Mouse (Mus musculus): ENCODE results near the gene Grip1. TPM values are rescaled to one million over a fixed set of nuclear protein-coding genes. Genes with fewer than 3 reads are reported as not detected.

Grip1 gene
- polyA plus RNA-seq, 1 experiment from 2014 or later = 4.9 TPM

DNA sequence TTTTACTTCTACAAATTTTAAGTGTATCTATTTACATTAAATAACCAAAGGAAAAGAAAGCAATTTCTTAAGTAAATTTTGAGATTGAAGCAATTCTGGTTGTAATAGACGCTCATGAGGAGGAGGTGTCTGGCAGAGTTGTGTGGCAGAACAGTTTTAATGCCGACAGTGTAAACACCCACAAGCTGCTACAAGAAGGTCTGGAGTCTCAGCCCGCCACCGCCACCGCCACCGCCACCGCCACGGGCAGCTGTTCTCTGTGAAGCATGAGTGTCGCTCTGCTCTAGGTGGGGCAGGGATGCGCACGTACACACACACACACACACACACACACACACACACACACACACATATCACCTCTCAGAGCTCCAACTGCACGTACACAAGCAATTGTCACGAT lies 558.7 kb downstream of the Grip1 start:
- H3K4me1 ChIP-seq (ENCODE audit: control insufficient read depth, insufficient read depth, low read length) = no peaks in the 10 kb centered on the region
- no peak overlapping the region for H3K9ac ChIP-seq (ENCODE audit: low read depth, low read length)
- H3K9me3 ChIP-seq (replicated peaks; ENCODE audit: control insufficient read depth, low read length) = no peaks in the 10 kb centered on the region
- no peaks in the 10 kb centered on the region for H3K27me3 ChIP-seq (ENCODE audit: control insufficient read depth, insufficient read depth, low read length)
- no peak overlapping the region for H3K4me3 ChIP-seq (ENCODE audit: low read depth, low read length)
- no peak overlapping the region for H3K4me2 ChIP-seq
- WGBS (ENCODE audit: insufficient replicate concordance) = 90% methylated on average over 13 of the region's 13 CpGs
- ATAC-seq (replicated peaks; ENCODE audit: insufficient number of reproducible peaks, low FRiP score, low TSS enrichment) = no peak
- no peaks in the 10 kb centered on the region for H3K36me3 ChIP-seq (ENCODE audit: control insufficient read depth, insufficient read depth, low read length)
- H3K27ac ChIP-seq (ENCODE audit: low read depth, low read length) = no peak overlapping the region

DNA sequence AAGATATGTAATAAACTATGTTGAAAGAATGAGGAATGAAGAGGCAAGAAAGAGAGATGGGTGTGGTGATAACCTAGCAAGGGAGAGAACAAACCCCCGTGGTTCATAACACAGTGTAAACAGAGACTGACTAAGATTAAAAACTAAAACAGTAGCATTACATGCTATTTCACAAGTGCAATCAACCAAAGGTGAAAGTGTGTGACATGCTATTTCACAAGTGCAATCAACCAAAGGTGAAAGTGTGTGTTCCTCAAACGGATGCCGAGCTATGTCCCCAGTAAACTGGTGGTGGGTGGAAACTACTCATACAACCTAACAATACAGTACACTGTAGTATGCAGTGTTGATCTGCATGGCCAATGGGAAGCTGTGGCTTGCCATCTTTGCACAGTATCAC lies 561.5 kb downstream of the Grip1 start:
- Histone ChIP-seq H3K4me3 (ENCODE audit: low read depth, low read length) (no peak overlapping the region), H3K27me3 (ENCODE audit: control insufficient read depth, insufficient read depth, low read length) (no peaks in the 10 kb centered on the region), H3K27ac (ENCODE audit: low read depth, low read length) (no peak overlapping the region), H3K9ac (ENCODE audit: low read depth, low read length) (no peak overlapping the region), H3K36me3 (ENCODE audit: control insufficient read depth, insufficient read depth, low read length) (no peaks in the 10 kb centered on the region), H3K4me2 (no peak overlapping the region), H3K4me1 (ENCODE audit: control insufficient read depth, insufficient read depth, low read length) (no peaks in the 10 kb centered on the region), H3K9me3 (replicated peaks; ENCODE audit: control insufficient read depth, low read length) (no peaks in the 10 kb centered on the region)
- no peak for ATAC-seq (replicated peaks; ENCODE audit: insufficient number of reproducible peaks, low FRiP score, low TSS enrichment)
- 66% methylated on average over 3 of the region's 3 CpGs for WGBS (ENCODE audit: insufficient replicate concordance)

DNA sequence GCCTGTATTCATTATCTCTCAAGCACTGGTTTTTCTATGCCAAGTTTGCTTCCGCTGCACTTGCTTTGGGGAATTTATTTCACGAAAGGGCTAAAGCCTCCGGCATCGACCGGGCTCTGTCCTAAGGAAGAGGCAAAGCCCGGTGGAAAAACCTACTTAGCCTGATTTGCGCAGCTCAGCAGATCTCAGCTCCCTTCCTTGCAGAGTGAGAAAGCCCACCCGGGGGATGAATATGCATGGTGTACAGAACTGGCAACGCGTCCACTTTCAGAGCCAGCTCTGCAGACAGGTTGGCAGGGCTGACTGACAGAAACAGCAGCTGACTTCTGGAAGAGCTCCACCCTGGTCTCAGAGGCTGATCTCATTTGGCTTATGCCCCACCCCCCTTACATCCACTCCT lies 572.8 kb downstream of the Grip1 start:
- Histone ChIP-seq H3K9me3 (replicated peaks; ENCODE audit: control insufficient read depth, low read length) (no peaks in the 10 kb centered on the region), H3K9ac (ENCODE audit: low read depth, low read length) (no peak overlapping the region), H3K4me1 (ENCODE audit: control insufficient read depth, insufficient read depth, low read length) (no peaks in the 10 kb centered on the region), H3K27me3 (ENCODE audit: control insufficient read depth, insufficient read depth, low read length) (no peaks in the 10 kb centered on the region), H3K27ac (ENCODE audit: low read depth, low read length) (no peak overlapping the region), H3K4me3 (ENCODE audit: low read depth, low read length) (no peak overlapping the region), H3K4me2 (no peak overlapping the region), H3K36me3 (ENCODE audit: control insufficient read depth, insufficient read depth, low read length) (no peaks in the 10 kb centered on the region)
- no peak for ATAC-seq (replicated peaks; ENCODE audit: insufficient number of reproducible peaks, low FRiP score, low TSS enrichment)
- 81% methylated on average over 10 of the region's 10 CpGs for WGBS (ENCODE audit: insufficient replicate concordance)

DNA sequence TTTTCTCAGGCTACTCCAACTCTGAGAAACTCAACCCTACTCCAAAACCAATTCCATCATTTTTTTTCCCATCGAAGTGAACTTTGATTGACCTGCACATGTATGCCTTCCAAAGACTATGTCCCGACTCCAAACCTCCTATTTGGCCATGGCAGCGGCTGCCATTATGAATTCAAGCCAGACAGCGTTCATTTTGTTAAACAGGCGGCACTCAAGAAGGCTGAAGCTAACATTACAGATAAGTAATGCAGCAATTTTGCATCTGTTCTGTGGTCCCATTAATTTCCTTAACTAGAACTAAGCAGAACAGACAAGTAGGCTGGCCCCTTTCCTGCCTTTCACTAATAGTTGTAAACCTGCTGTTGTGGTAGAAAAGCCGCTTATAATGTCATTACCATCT lies 577.3 kb downstream of the Grip1 start:
- Histone ChIP-seq H3K9ac (ENCODE audit: low read depth, low read length) (no peak overlapping the region), H3K4me3 (ENCODE audit: low read depth, low read length) (no peak overlapping the region), H3K36me3 (ENCODE audit: control insufficient read depth, insufficient read depth, low read length) (no peaks in the 10 kb centered on the region), H3K27me3 (ENCODE audit: control insufficient read depth, insufficient read depth, low read length) (no peaks in the 10 kb centered on the region), H3K4me1 (ENCODE audit: control insufficient read depth, insufficient read depth, low read length) (no peaks in the 10 kb centered on the region), H3K27ac (ENCODE audit: low read depth, low read length) (no peak overlapping the region), H3K4me2 (no peak overlapping the region), H3K9me3 (replicated peaks; ENCODE audit: control insufficient read depth, low read length) (no peaks in the 10 kb centered on the region)
- WGBS (ENCODE audit: insufficient replicate concordance) = 89% methylated on average over 6 of the region's 6 CpGs
- ATAC-seq (replicated peaks; ENCODE audit: insufficient number of reproducible peaks, low FRiP score, low TSS enrichment) = no peak

DNA sequence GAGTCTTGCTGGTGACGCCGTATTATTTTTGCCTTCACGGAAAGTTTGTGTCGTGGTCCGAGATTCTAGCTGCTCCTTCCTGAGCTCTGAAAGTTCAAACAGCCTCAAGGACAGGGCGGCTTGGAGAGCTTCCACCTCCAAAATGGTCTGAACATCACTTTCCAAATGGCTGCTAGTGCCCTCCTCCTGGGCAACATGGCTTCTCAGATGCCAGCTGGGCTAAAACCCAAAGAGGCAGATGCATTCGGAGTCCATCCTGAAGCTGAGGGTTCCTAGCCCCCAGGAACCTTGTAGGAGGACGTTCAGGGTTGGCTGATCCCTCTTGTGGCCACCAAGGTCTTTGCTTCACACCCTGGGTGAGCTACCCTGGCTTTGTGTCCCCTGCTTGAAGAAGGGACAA lies 577.7 kb downstream of the Grip1 start:
- ATAC-seq (replicated peaks; ENCODE audit: insufficient number of reproducible peaks, low FRiP score, low TSS enrichment) = no peak
- Histone ChIP-seq H3K36me3 (ENCODE audit: control insufficient read depth, insufficient read depth, low read length) (no peaks in the 10 kb centered on the region), H3K27me3 (ENCODE audit: control insufficient read depth, insufficient read depth, low read length) (no peaks in the 10 kb centered on the region), H3K9me3 (replicated peaks; ENCODE audit: control insufficient read depth, low read length) (no peaks in the 10 kb centered on the region), H3K4me3 (ENCODE audit: low read depth, low read length) (no peak overlapping the region), H3K4me1 (ENCODE audit: control insufficient read depth, insufficient read depth, low read length) (no peaks in the 10 kb centered on the region), H3K4me2 (no peak overlapping the region), H3K9ac (ENCODE audit: low read depth, low read length) (no peak overlapping the region), H3K27ac (ENCODE audit: low read depth, low read length) (no peak overlapping the region)
- WGBS (ENCODE audit: insufficient replicate concordance) = 80% methylated on average over 8 of the region's 8 CpGs

DNA sequence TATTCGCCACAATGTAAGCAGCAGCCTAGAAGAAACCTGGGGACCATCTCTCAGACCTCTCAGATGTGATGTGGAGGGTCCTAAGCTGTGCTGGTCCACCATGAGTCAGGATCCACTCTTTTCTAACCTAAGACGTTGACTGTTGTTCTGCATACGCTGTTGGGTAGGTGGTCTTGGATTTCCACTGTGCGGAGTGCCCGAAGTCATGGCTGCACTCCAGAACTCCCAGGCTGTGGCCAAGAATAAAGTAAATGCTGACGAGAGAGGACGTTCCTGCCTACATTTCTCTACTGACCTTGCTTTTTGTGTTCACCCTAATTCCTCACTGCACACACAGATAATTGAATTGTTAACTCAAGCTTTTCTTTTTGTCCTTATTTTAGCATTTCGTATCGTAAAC lies 580.2 kb downstream of the Grip1 start:
- no peak overlapping the region for H3K9ac ChIP-seq (ENCODE audit: low read depth, low read length)
- ATAC-seq (replicated peaks; ENCODE audit: insufficient number of reproducible peaks, low FRiP score, low TSS enrichment) = no peak
- no peaks in the 10 kb centered on the region for H3K36me3 ChIP-seq (ENCODE audit: control insufficient read depth, insufficient read depth, low read length)
- 84% methylated on average over 9 of the region's 9 CpGs for WGBS (ENCODE audit: insufficient replicate concordance)
- H3K9me3 ChIP-seq (replicated peaks; ENCODE audit: control insufficient read depth, low read length) = no peaks in the 10 kb centered on the region
- H3K4me1 ChIP-seq (ENCODE audit: control insufficient read depth, insufficient read depth, low read length) = no peaks in the 10 kb centered on the region
- no peak overlapping the region for H3K27ac ChIP-seq (ENCODE audit: low read depth, low read length)
- no peak overlapping the region for H3K4me3 ChIP-seq (ENCODE audit: low read depth, low read length)
- no peak overlapping the region for H3K4me2 ChIP-seq
- H3K27me3 ChIP-seq (ENCODE audit: control insufficient read depth, insufficient read depth, low read length) = no peaks in the 10 kb centered on the region

DNA sequence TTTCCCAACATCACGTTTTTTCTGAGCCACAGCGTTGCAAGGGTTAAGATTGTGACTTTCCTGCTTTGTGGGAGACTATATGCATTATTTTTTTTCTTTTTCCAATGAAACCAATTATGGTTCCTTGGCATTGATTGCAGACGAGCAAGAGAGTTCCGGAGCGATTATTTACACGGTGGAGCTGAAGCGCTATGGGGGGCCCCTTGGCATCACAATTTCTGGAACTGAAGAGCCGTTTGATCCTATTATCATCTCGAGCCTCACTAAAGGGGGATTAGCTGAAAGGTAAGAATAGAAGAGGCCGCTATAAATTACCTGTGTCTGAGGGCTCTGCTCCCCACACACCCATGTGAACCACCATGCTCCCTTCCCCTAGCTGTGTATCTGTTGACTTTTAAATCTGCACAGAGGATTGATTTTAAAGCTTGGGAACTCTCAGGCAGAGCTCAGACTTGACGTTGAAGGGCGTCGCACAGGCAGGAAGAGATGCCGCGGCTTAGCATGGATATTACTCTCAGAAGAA lies 581.6 kb downstream of the Grip1 start:
- WGBS (ENCODE audit: insufficient replicate concordance) = 59% methylated on average over 15 of the region's 15 CpGs
- Histone ChIP-seq H3K4me1 (ENCODE audit: control insufficient read depth, insufficient read depth, low read length) (no peaks in the 10 kb centered on the region), H3K9ac (ENCODE audit: low read depth, low read length) (no peak overlapping the region), H3K4me2 (no peak overlapping the region), H3K27ac (ENCODE audit: low read depth, low read length) (no peak overlapping the region), H3K9me3 (replicated peaks; ENCODE audit: control insufficient read depth, low read length) (no peaks in the 10 kb centered on the region), H3K36me3 (ENCODE audit: control insufficient read depth, insufficient read depth, low read length) (no peaks in the 10 kb centered on the region), H3K4me3 (ENCODE audit: low read depth, low read length) (no peak overlapping the region), H3K27me3 (ENCODE audit: control insufficient read depth, insufficient read depth, low read length) (no peaks in the 10 kb centered on the region)
- ATAC-seq (replicated peaks; ENCODE audit: insufficient number of reproducible peaks, low FRiP score, low TSS enrichment) = no peak

DNA sequence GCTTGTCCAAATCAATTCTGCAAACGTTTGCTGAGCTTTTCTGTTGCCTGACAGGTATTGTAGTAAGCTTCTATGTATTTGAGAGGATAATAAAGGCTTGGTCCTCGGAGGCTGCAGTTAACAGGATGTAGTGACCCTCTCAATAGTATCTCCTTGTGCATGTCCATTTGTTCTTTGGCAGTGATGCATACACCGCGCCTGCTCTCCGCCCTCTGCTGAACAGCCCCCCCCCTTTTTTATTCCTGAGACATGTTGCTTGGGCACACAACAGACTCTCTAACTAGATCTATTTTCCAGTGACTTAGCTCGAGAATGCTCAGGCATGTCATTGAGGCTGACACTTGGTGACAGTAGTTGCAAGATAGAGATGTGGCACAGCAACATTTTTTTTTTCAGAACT lies 582.2 kb downstream of the Grip1 start:
- Histone ChIP-seq H3K4me2 (no peak overlapping the region), H3K9ac (ENCODE audit: low read depth, low read length) (no peak overlapping the region), H3K27ac (ENCODE audit: low read depth, low read length) (no peak overlapping the region), H3K4me1 (ENCODE audit: control insufficient read depth, insufficient read depth, low read length) (no peaks in the 10 kb centered on the region), H3K36me3 (ENCODE audit: control insufficient read depth, insufficient read depth, low read length) (no peaks in the 10 kb centered on the region), H3K27me3 (ENCODE audit: control insufficient read depth, insufficient read depth, low read length) (no peaks in the 10 kb centered on the region), H3K4me3 (ENCODE audit: low read depth, low read length) (no peak overlapping the region), H3K9me3 (replicated peaks; ENCODE audit: control insufficient read depth, low read length) (no peaks in the 10 kb centered on the region)
- 62% methylated on average over 6 of the region's 6 CpGs for WGBS (ENCODE audit: insufficient replicate concordance)
- ATAC-seq (replicated peaks; ENCODE audit: insufficient number of reproducible peaks, low FRiP score, low TSS enrichment) = no peak

DNA sequence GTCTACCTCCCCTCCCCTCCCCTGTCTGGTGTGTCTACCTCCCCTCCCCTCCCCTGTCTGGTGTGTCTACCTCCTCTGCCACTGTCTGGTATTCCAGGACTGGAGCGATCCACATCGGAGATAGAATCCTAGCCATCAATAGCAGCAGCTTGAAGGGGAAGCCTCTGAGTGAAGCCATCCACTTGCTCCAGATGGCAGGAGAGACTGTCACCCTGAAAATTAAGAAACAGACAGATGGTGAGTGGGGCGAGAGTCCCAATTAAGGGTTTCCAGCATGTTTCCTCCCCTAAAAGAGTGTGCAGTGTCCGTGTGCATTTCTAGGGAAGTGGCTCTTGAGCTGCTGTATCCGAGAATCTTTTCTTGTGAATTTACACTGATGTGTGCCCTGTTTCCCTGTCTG lies 584.6 kb downstream of the Grip1 start:
- H3K4me1 ChIP-seq (ENCODE audit: control insufficient read depth, insufficient read depth, low read length) = no peaks in the 10 kb centered on the region
- H3K27ac ChIP-seq (ENCODE audit: low read depth, low read length) = no peak overlapping the region
- no peaks in the 10 kb centered on the region for H3K9me3 ChIP-seq (replicated peaks; ENCODE audit: control insufficient read depth, low read length)
- no peak overlapping the region for H3K4me2 ChIP-seq
- H3K27me3 ChIP-seq (ENCODE audit: control insufficient read depth, insufficient read depth, low read length) = no peaks in the 10 kb centered on the region
- no peak overlapping the region for H3K9ac ChIP-seq (ENCODE audit: low read depth, low read length)
- ATAC-seq (replicated peaks; ENCODE audit: insufficient number of reproducible peaks, low FRiP score, low TSS enrichment) = no peak
- WGBS (ENCODE audit: insufficient replicate concordance) = 83% methylated on average over 5 of the region's 5 CpGs
- no peaks in the 10 kb centered on the region for H3K36me3 ChIP-seq (ENCODE audit: control insufficient read depth, insufficient read depth, low read length)
- H3K4me3 ChIP-seq (ENCODE audit: low read depth, low read length) = no peak overlapping the region

Data from heart, embryonic 11.5 days (tissue).